Mouse (Mus musculus): ENCODE data around the gene Map3k4. TPM values are rescaled to one million over a fixed set of nuclear protein-coding genes. Genes with fewer than 3 reads are reported as not detected.

The Map3k4 gene
- total RNA-seq, 1 experiment = 31.7 TPM

DNA sequence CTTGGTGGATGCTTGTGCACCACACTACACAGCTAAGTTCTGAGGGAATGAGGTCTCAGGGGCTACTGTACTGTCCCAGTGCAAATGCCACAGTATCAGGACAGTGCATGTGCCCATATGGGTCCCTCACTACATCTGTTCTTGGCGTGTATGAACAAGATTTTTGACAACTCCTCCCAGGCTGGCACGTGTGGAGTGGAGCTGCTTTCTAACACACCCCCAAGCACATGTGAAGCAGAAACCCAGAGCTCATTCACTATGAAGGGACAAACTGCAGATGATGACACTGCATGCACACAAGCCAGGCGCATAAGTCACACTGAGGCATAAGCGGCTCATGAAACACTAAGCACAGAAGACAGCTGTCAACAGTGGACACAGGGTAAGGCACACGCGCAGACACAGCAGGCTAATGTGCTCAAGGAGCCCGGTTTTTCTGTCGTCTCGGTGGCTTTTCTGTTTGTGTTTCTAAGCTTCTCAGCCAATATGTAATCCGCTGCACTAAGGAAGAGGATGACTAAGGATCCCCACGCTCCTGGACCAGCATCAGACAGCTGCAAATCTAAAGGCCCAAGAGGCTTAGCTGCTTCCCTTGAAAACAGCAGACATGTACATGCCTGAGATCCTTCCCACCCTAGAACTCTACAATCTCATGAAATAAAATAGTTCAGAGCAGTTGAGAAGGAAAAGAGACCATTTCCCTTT is 41.9 kb downstream of the Map3k4 start:
- DNase-seq (ENCODE audit: low read depth, low spot score) = no peak
- H3K27ac ChIP-seq (ENCODE audit: insufficient read depth, low read depth, low read length, poor library complexity, severe bottlenecking) = no peak overlapping the region
- in situ Hi-C loops (cut with MboI; ENCODE audit: low sequenced_read_pairs in 2 of 2, unreplicated experiment in 2 of 2) = no loop called here
- H3K4me1 ChIP-seq (ENCODE audit: control insufficient read depth in 2 of 2, insufficient read depth in 2 of 2, low read length in 2 of 2, poor library complexity in 1 of 2) = no peaks in the 10 kb centered on the region
- no peaks in the 10 kb centered on the region for H3K9me3 ChIP-seq (ENCODE audit: control insufficient read depth, insufficient read depth, low read depth, low read length)
- peaks cover 21% of the 10 kb centered on the region; the same call in 1 of the 2 replicates for H3K36me3 ChIP-seq (ENCODE audit: control insufficient read depth, insufficient read depth, low read length, poor library complexity, severe bottlenecking)
- H3K9ac ChIP-seq (ENCODE audit: insufficient read depth, low read depth, low read length, poor library complexity, severe bottlenecking) = no peak overlapping the region
- H3K4me3 ChIP-seq (ENCODE audit: insufficient read depth in 1 of 2, low read depth in 1 of 2, low read length in 2 of 2, poor library complexity in 1 of 2, severe bottlenecking in 1 of 2) = no peak overlapping the region
- no peak for TF ChIP-seq MAFK (IDR thresholded peaks at IDR 0.05; ENCODE audit: insufficient read depth, low read depth, low read length)
- TF ChIP-seq ZC3H11A (IDR thresholded peaks at IDR 0.05; ENCODE audit: borderline replicate concordance, low read depth, low read length) = no peak
- no peak for TF ChIP-seq ZNF384 (IDR thresholded peaks at IDR 0.05; ENCODE audit: low read depth, low read length)
- no peak for TF ChIP-seq HCFC1 (IDR thresholded peaks at IDR 0.05; ENCODE audit: borderline replicate concordance, insufficient read depth, low read length)
- no peak for TF ChIP-seq CHD2 (IDR thresholded peaks at IDR 0.05; ENCODE audit: low read depth, low read length)

DNA sequence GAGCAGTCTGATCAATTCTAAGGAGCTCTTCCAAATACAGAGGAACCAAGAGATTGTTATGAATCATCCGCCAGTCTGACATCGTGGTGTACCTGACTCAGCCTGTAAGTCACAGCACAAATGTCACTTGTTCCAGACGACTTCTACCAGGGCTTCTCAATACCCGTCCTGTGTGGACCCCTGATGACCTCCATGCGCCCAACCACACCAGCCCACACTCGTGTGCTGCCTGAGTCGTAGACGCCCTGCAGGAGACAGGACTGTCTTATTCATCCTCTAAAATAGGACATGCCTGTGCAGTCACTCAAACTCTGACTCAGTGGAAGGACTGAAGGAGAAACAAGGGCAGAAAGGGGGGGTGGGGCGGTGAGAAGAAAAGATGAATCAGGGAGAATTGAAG is 42.8 kb downstream of the Map3k4 start:
- Histone ChIP-seq H3K36me3 (ENCODE audit: control insufficient read depth, insufficient read depth, low read length, poor library complexity, severe bottlenecking) (peaks cover 26% of the 10 kb centered on the region), H3K27ac (ENCODE audit: insufficient read depth, low read depth, low read length, poor library complexity, severe bottlenecking) (no peak overlapping the region), H3K9me3 (ENCODE audit: control insufficient read depth, insufficient read depth, low read depth, low read length) (no peaks in the 10 kb centered on the region), H3K4me1 (ENCODE audit: control insufficient read depth in 2 of 2, insufficient read depth in 2 of 2, low read length in 2 of 2, poor library complexity in 1 of 2) (no peaks in the 10 kb centered on the region), H3K9ac (ENCODE audit: insufficient read depth, low read depth, low read length, poor library complexity, severe bottlenecking) (no peak overlapping the region), H3K4me3 (ENCODE audit: insufficient read depth in 1 of 2, low read depth in 1 of 2, low read length in 2 of 2, poor library complexity in 1 of 2, severe bottlenecking in 1 of 2) (no peak overlapping the region)
- no peak for DNase-seq (ENCODE audit: low read depth, low spot score)
- in situ Hi-C loops (cut with MboI; ENCODE audit: low sequenced_read_pairs in 2 of 2, unreplicated experiment in 2 of 2) = no loop called here
- TF ChIP-seq ZNF384 (IDR thresholded peaks at IDR 0.05; ENCODE audit: low read depth, low read length) (no peak), ZC3H11A (IDR thresholded peaks at IDR 0.05; ENCODE audit: borderline replicate concordance, low read depth, low read length) (no peak), MAFK (IDR thresholded peaks at IDR 0.05; ENCODE audit: insufficient read depth, low read depth, low read length) (no peak), HCFC1 (IDR thresholded peaks at IDR 0.05; ENCODE audit: borderline replicate concordance, insufficient read depth, low read length) (no peak), CHD2 (IDR thresholded peaks at IDR 0.05; ENCODE audit: low read depth, low read length) (no peak)

DNA sequence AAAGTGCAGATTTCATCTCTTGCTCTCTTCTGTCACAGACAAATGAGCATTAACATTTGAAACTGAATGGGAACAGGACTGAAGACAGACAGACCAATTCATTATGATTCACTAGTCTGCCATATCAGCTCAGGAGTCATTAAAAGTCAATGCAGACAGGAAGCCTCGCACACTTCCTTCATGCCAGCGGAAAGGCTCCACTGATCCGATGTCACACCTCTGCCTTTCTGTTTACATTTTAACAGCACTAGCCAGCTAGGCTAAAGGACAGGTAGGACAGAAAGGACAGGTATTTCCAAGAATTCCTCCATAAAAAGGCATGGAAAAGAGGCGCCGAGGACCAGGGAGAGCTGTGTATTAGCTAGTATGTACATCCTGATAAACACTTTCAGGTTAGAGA is 45.6 kb downstream of the Map3k4 start:
- H3K9me3 ChIP-seq (ENCODE audit: control insufficient read depth, insufficient read depth, low read depth, low read length) = no peaks in the 10 kb centered on the region
- H3K4me3 ChIP-seq (ENCODE audit: insufficient read depth in 1 of 2, low read depth in 1 of 2, low read length in 2 of 2, poor library complexity in 1 of 2, severe bottlenecking in 1 of 2) = no peak overlapping the region
- H3K27ac ChIP-seq (ENCODE audit: insufficient read depth, low read depth, low read length, poor library complexity, severe bottlenecking) = no peak overlapping the region
- in situ Hi-C loops (cut with MboI; ENCODE audit: low sequenced_read_pairs in 2 of 2, unreplicated experiment in 2 of 2) = no loop called here
- H3K9ac ChIP-seq (ENCODE audit: insufficient read depth, low read depth, low read length, poor library complexity, severe bottlenecking) = no peak overlapping the region
- no peak for DNase-seq (ENCODE audit: low read depth, low spot score)
- TF ChIP-seq MAFK (IDR thresholded peaks at IDR 0.05; ENCODE audit: insufficient read depth, low read depth, low read length) = no peak
- TF ChIP-seq ZC3H11A (IDR thresholded peaks at IDR 0.05; ENCODE audit: borderline replicate concordance, low read depth, low read length) = no peak
- TF ChIP-seq CHD2 (IDR thresholded peaks at IDR 0.05; ENCODE audit: low read depth, low read length) = no peak
- H3K36me3 ChIP-seq (ENCODE audit: control insufficient read depth, insufficient read depth, low read length, poor library complexity, severe bottlenecking) = peaks cover 32% of the 10 kb centered on the region
- no peaks in the 10 kb centered on the region for H3K4me1 ChIP-seq (ENCODE audit: control insufficient read depth in 2 of 2, insufficient read depth in 2 of 2, low read length in 2 of 2, poor library complexity in 1 of 2)

DNA sequence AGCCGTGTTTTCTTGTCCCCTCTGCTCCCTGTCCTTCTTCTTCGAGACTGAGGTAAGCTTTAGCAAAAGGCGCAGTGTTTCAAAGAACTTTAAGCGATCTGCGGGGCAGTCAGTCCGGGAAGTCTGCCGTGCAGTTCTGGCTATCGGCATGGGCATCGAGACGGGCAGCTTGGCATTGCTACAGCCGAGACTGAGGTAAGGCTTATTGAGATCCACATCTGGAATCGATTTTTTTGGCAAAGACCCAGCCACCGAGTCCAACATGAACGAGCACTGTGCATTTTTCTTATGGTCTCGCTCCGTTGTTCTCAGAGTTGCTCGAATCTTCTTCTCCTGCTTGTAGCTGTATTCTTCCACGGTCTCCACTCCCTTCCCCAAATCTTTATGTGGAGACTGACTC is 46.8 kb downstream of the Map3k4 start:
- H3K36me3 ChIP-seq (ENCODE audit: control insufficient read depth, insufficient read depth, low read length, poor library complexity, severe bottlenecking) = peaks cover 26% of the 10 kb centered on the region
- no peak for DNase-seq (ENCODE audit: low read depth, low spot score)
- H3K9me3 ChIP-seq (ENCODE audit: control insufficient read depth, insufficient read depth, low read depth, low read length) = no peaks in the 10 kb centered on the region
- no peak overlapping the region for H3K4me3 ChIP-seq (ENCODE audit: insufficient read depth in 1 of 2, low read depth in 1 of 2, low read length in 2 of 2, poor library complexity in 1 of 2, severe bottlenecking in 1 of 2)
- no peak overlapping the region for H3K27ac ChIP-seq (ENCODE audit: insufficient read depth, low read depth, low read length, poor library complexity, severe bottlenecking)
- no peaks in the 10 kb centered on the region; a peak in 1 of 4 replicates for H3K4me1 ChIP-seq (ENCODE audit: control insufficient read depth in 2 of 2, insufficient read depth in 2 of 2, low read length in 2 of 2, poor library complexity in 1 of 2)
- in situ Hi-C loops (cut with MboI; ENCODE audit: low sequenced_read_pairs in 2 of 2, unreplicated experiment in 2 of 2) = no loop called here
- no peak overlapping the region for H3K9ac ChIP-seq (ENCODE audit: insufficient read depth, low read depth, low read length, poor library complexity, severe bottlenecking)
- no peak for TF ChIP-seq ZNF384 (IDR thresholded peaks at IDR 0.05; ENCODE audit: low read depth, low read length)
- TF ChIP-seq MAFK (IDR thresholded peaks at IDR 0.05; ENCODE audit: insufficient read depth, low read depth, low read length) = no peak
- TF ChIP-seq ZC3H11A (IDR thresholded peaks at IDR 0.05; ENCODE audit: borderline replicate concordance, low read depth, low read length) = no peak
- no peak for TF ChIP-seq HCFC1 (IDR thresholded peaks at IDR 0.05; ENCODE audit: borderline replicate concordance, insufficient read depth, low read length)
- no peak for TF ChIP-seq CHD2 (IDR thresholded peaks at IDR 0.05; ENCODE audit: low read depth, low read length)
